Mouse (Mus musculus) hindbrain, embryonic 12.5 days (tissue): ENCODE results near the gene Itpr3. TPM values are rescaled to one million over a fixed set of nuclear protein-coding genes. Genes with fewer than 3 reads are reported as not detected.

Experiments
- ATAC-seq: fragments of 200-750 bp; cut with Nextera tagmentation; 2 replicates; pipeline ENCODE4 v1.8.0; 2017; ENCODE audit warnings: moderate TSS enrichment; ENCODE audit not compliant: low FRiP score
- H3K27ac ChIP-seq: fragments of 300-500 bp; sonication (generic); 2 replicates; pipeline ENCODE4 v1.5.1; 2016; ENCODE audit warnings: mild to moderate bottlenecking
- H3K27me3 ChIP-seq: fragments of 300-500 bp; sonication (generic); 2 replicates; pipeline ENCODE4 v1.6.1; 2016; ENCODE audit warnings: mild to moderate bottlenecking
- H3K36me3 ChIP-seq: fragments of 300-500 bp; sonication (generic); 2 replicates; pipeline ENCODE4 v1.6.1; 2016; ENCODE audit warnings: mild to moderate bottlenecking
- H3K4me1 ChIP-seq: fragments of 300-500 bp; sonication (generic); 2 replicates; pipeline ENCODE4 v1.6.1; 2016
- H3K4me2 ChIP-seq: fragments of 300-500 bp; sonication (generic); replicated peaks from 2 replicates; pipeline ENCODE4 v1.6.1; 2016; ENCODE audit warnings: mild to moderate bottlenecking
- H3K4me3 ChIP-seq: fragments of 300-500 bp; sonication (generic); 2 replicates; pipeline ENCODE4 v1.5.1; 2016; ENCODE audit warnings: mild to moderate bottlenecking
- H3K9ac ChIP-seq: fragments of 300-500 bp; sonication (generic); 2 replicates; pipeline ENCODE4 v1.6.1; 2016; ENCODE audit warnings: mild to moderate bottlenecking, moderate library complexity
- H3K9me3 ChIP-seq: fragments of 300-500 bp; sonication (generic); replicated peaks from 2 replicates; pipeline ENCODE4 v1.6.1; 2016; ENCODE audit warnings: mild to moderate bottlenecking
- WGBS: fragments of 180-500 bp; shearing (Covaris S2); methylation state at CpG from one replicate; pipeline ENCODE4 v1.1.7; 2016; 5-methylcytosine and 5-hydroxymethylcytosine counted together
- polyA plus RNA-seq: library from polyadenylated mRNA; unstranded; fragments of >200 nt; fragmentation: Nextera tagmentation; extraction: Ambion mirVana; gene quantifications from 2 replicates; pipeline ENCODE4 v1.2.1, GENCODE M21; 2016

The Itpr3 gene
- polyA plus RNA-seq, 1 experiment from 2014 or later: 2.8 TPM

DNA sequence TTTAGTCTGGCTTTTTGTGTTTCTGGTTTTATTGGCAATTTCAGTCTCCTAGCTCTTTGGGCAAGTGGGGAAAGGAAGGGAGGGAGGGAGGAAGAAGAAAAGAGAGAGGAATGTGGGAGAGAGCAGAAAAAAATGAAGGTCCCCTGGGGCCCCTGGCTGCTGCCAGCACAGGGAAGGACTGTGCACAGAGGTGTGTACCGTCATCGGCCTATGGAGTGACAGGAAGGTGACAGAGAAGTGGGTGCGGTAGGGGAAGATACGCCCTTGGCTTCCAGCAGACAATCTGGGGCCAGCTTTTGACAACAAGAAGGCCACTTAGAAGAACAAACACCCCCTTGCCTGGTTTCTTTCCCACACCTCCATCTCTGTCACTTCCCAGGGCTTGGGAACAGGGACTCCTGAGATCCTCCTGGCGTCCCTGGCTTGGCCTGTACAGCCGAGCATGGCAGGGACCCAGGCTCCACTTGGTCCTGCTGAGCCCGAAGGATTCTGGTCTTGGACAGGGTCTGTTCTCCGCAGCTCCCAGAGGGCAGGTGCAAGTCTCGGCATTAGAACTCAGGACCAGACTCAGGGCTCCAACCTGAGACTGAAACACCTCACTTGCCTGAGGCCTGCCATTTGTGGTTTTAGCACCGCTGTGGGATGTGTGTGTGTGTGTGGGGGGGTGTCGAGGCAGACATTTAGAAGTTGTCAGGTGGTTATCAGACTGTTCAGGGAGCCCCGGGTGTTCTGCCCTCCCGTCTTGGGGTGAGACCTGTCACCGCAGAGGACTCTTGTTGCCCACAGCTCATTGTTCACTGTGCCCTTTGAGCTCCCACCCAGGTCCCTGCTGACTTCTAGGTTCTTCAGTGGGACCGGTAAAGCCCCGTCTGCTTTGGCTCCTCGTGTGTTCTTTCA lies 18.0 kb downstream of the Itpr3 start:
- Histone ChIP-seq H3K27ac (no peak overlapping the region), H3K4me1 (peaks cover 4% of the 10 kb centered on the region), H3K36me3 (no peaks in the 10 kb centered on the region), H3K27me3 (no peaks in the 10 kb centered on the region), H3K4me3 (no peak overlapping the region), H3K9ac (no peak overlapping the region), H3K4me2 (no peak overlapping the region), H3K9me3 (no peaks in the 10 kb centered on the region; the same call in 1 of the 2 replicates)
- no peak for ATAC-seq
- WGBS: 86% methylated on average over 17 of the region's 17 CpGs

- 94% methylated on average over 7 of the region's 7 CpGs for WGBS
- ATAC-seq: no peak
Measured at GRCm38 (mm10) chr17:27077133-27077532, 20.0 kb downstream of the Itpr3 start.

GRCm38 (mm10) chr17:27077920-27078319 lies 20.8 kb downstream of the Itpr3 start:
- H3K27me3 ChIP-seq: no peaks in the 10 kb centered on the region
- H3K4me3 ChIP-seq: no peak overlapping the region
- WGBS: 84% methylated on average over 6 of the region's 6 CpGs

More at GRCm38 (mm10) chr17:27077133-27077532, 20.0 kb downstream of the Itpr3 start:
- H3K9ac ChIP-seq: no peak overlapping the region
- H3K4me3 ChIP-seq: no peak overlapping the region
- H3K27me3 ChIP-seq: no peaks in the 10 kb centered on the region
- H3K27ac ChIP-seq: no peak overlapping the region
- no peaks in the 10 kb centered on the region; the same call in 1 of the 2 replicates for H3K9me3 ChIP-seq
- no peak overlapping the region for H3K4me2 ChIP-seq
- 0 out of 2 replicates have a peak, but pooled peaks cover 4% of the 10 kb centered on the region for H3K4me1 ChIP-seq
- H3K36me3 ChIP-seq: no peaks in the 10 kb centered on the region

DNA sequence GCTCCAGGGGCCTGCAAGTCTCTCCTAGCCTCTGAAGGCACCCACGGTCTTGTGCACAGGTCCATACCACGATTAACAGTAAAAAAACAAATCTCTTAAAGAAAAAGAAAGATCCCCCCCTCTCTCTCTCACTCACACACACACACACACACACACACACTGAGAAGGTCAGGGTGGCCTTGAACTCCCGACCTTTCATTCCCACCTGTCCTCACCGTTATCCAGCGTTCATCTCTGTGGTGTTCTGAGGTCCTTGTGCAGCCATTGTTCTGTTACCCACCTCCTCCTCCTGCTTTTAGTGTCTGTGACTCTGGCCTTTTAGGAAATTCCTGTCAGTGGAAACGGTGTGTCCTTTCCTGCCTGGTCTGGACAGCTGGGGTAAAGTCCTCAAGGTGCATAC lies 21.4 kb downstream of the Itpr3 start:
- Histone ChIP-seq H3K4me1 (0 out of 2 replicates have a peak, but pooled peaks cover 4% of the 10 kb centered on the region), H3K4me3 (no peak overlapping the region), H3K4me2 (no peak overlapping the region), H3K27ac (no peak overlapping the region), H3K9ac (no peak overlapping the region), H3K36me3 (no peaks in the 10 kb centered on the region), H3K9me3 (no peaks in the 10 kb centered on the region; the same call in 1 of the 2 replicates), H3K27me3 (no peaks in the 10 kb centered on the region)
- 81% methylated on average over 6 of the region's 6 CpGs for WGBS
- ATAC-seq: no peak

More at GRCm38 (mm10) chr17:27077920-27078319, 20.8 kb downstream of the Itpr3 start:
- H3K9me3 ChIP-seq: no peaks in the 10 kb centered on the region; the same call in 1 of the 2 replicates
- ATAC-seq: no peak
- no peak overlapping the region for H3K4me2 ChIP-seq
- H3K27ac ChIP-seq: no peak overlapping the region
- 0 out of 2 replicates have a peak, but pooled peaks cover 4% of the 10 kb centered on the region for H3K4me1 ChIP-seq
- no peaks in the 10 kb centered on the region for H3K36me3 ChIP-seq
- no peak overlapping the region for H3K9ac ChIP-seq

DNA sequence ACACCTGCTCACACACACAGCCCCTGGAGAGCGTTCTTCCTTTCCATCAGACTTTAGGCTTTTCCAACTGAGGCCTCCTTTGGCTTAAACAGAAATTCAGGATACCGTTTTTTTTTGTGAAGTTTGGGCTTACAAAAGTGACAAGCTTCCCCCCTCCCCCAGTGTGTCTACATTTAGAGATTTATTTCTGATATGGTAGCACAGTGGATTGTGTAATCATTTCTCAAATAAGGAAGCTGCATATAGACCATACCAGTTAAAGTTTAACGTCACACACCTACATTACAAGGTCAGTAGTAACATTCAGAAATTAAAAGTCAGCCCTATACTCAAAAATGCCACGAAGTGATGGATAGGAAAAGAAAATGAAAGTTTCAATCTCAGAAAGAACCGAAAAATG lies 24.8 kb downstream of the Itpr3 start:
- H3K9me3 ChIP-seq: no peaks in the 10 kb centered on the region; the same call in 1 of the 2 replicates
- no peak overlapping the region for H3K9ac ChIP-seq
- no peak overlapping the region for H3K4me2 ChIP-seq
- no peak for ATAC-seq
- H3K27me3 ChIP-seq: no peaks in the 10 kb centered on the region
- no peak overlapping the region for H3K4me3 ChIP-seq
- WGBS: 82% methylated on average over 5 of the region's 5 CpGs
- no peaks in the 10 kb centered on the region for H3K4me1 ChIP-seq
- H3K36me3 ChIP-seq: no peaks in the 10 kb centered on the region
- H3K27ac ChIP-seq: no peak overlapping the region

GRCm38 (mm10) chr17:27082796-27083195 lies 25.7 kb downstream of the Itpr3 start:
- Histone ChIP-seq H3K4me1 (no peaks in the 10 kb centered on the region), H3K9ac (no peak overlapping the region), H3K4me2 (no peak overlapping the region), H3K9me3 (no peaks in the 10 kb centered on the region; the same call in 1 of the 2 replicates), H3K4me3 (no peak overlapping the region), H3K27me3 (no peaks in the 10 kb centered on the region), H3K36me3 (no peaks in the 10 kb centered on the region), H3K27ac (no peak overlapping the region)
- ATAC-seq: no peak
- 77% methylated on average over 8 of the region's 8 CpGs for WGBS

GRCm38 (mm10) chr17:27083601-27084000 lies 26.5 kb downstream of the Itpr3 start:
- Histone ChIP-seq H3K4me3 (no peak overlapping the region), H3K27me3 (no peaks in the 10 kb centered on the region), H3K27ac (no peak overlapping the region), H3K9me3 (no peaks in the 10 kb centered on the region), H3K9ac (no peak overlapping the region), H3K4me2 (no peak overlapping the region), H3K4me1 (no peaks in the 10 kb centered on the region), H3K36me3 (no peaks in the 10 kb centered on the region)
- WGBS: 85% methylated on average over 9 of the region's 9 CpGs
- ATAC-seq: no peak

- Histone ChIP-seq H3K4me1 (no peaks in the 10 kb centered on the region), H3K27ac (no peak overlapping the region), H3K4me3 (no peak overlapping the region), H3K4me2 (no peak overlapping the region), H3K36me3 (no peaks in the 10 kb centered on the region), H3K27me3 (no peaks in the 10 kb centered on the region), H3K9me3 (no peaks in the 10 kb centered on the region), H3K9ac (no peak overlapping the region)
- no peak for ATAC-seq
- WGBS: 49% methylated on average over 2 of the region's 2 CpGs
Measured at GRCm38 (mm10) chr17:27085676-27086075, 28.6 kb downstream of the Itpr3 start.

DNA sequence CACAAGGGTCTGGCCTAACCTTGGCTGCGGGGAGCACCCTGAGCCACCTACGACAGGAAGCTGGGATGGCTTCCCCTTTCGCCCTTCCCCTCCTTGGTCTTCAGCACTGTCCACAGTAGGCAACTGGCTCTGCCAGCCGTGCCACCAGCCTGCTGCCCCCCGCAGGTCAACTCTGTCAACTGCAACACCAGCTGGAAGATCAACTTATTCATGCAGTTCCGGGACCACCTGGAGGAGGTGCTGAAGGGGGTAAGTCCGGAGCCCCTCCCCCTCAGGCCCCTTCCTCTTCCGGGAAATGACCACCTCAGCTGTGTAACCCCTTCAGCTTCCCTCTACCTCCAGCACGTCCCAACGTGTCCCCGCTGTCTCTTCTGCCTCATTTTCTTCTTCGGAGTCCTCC lies 30.3 kb downstream of the Itpr3 start:
- 34% methylated on average over 12 of the region's 12 CpGs for WGBS
- H3K9ac ChIP-seq: no peak overlapping the region
- H3K27me3 ChIP-seq: no peaks in the 10 kb centered on the region
- no peak overlapping the region for H3K4me2 ChIP-seq
- H3K27ac ChIP-seq: no peak overlapping the region
- H3K4me3 ChIP-seq: no peak overlapping the region
- no peaks in the 10 kb centered on the region for H3K36me3 ChIP-seq
- H3K9me3 ChIP-seq: no peaks in the 10 kb centered on the region
- ATAC-seq: no peak
- H3K4me1 ChIP-seq: no peaks in the 10 kb centered on the region

DNA sequence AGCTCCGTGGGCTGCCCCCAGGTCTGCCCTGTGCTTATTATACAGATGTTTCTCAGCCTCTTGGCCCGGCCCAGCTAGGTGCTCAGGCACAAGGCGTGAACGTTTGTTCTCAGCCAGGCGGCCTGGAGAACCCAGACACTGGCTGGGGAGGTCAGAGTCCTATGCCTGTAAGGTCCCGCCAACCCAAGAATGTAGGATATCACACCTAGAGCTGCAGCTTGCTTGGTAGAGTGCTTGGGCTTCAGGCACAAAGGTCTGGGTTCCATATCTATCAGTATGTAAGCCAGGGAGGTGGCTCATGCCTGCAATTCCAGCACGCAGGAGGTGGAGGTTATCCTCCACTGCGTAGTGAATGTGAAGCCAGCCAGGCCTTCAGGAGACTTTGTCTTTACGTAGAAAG lies 33.0 kb downstream of the Itpr3 start:
- H3K9me3 ChIP-seq: no peaks in the 10 kb centered on the region
- no peak overlapping the region for H3K27ac ChIP-seq
- no peaks in the 10 kb centered on the region for H3K36me3 ChIP-seq
- no peak overlapping the region for H3K9ac ChIP-seq
- no peak overlapping the region for H3K4me2 ChIP-seq
- WGBS: 79% methylated on average over 9 of the region's 9 CpGs
- no peaks in the 10 kb centered on the region for H3K27me3 ChIP-seq
- ATAC-seq: no peak
- no peak overlapping the region for H3K4me3 ChIP-seq
- no peaks in the 10 kb centered on the region for H3K4me1 ChIP-seq

DNA sequence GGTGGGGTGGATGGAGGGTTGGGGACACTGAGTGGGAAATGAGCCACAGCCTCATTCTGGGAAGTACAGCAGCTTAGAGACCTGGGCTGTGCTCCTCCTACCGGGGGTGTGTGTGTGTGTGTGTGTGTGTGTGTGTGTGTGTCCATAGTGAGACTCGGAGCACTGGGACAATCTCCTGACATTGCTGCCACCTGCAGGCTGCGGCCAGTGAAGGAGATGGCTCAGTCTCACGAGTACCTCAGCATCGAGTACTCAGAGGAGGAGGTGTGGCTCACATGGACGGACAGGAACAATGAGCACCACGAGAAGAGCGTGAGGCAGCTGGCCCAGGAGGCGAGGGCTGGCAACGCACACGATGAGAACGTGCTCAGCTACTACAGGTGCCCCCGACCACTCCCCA lies 38.6 kb downstream of the Itpr3 start:
- Histone ChIP-seq H3K4me2 (no peak overlapping the region), H3K9ac (no peak overlapping the region), H3K4me1 (no peaks in the 10 kb centered on the region), H3K27ac (no peak overlapping the region), H3K27me3 (no peaks in the 10 kb centered on the region), H3K4me3 (no peak overlapping the region), H3K36me3 (no peaks in the 10 kb centered on the region), H3K9me3 (no peaks in the 10 kb centered on the region)
- ATAC-seq: 0 out of 2 replicates have a peak, but pooled peaks have one; percentile 35
- 36% methylated on average over 13 of the region's 13 CpGs for WGBS

GRCm38 (mm10) chr17:27101675-27102074 lies 44.6 kb downstream of the Itpr3 start:
- H3K27ac ChIP-seq: no peak overlapping the region
- no peak overlapping the region for H3K9ac ChIP-seq
- no peak for ATAC-seq
- no peaks in the 10 kb centered on the region for H3K9me3 ChIP-seq
- no peaks in the 10 kb centered on the region for H3K4me1 ChIP-seq
- no peak overlapping the region for H3K4me3 ChIP-seq
- WGBS: 79% methylated on average over 5 of the region's 5 CpGs
- H3K27me3 ChIP-seq: no peaks in the 10 kb centered on the region
- H3K36me3 ChIP-seq: no peaks in the 10 kb centered on the region
- H3K4me2 ChIP-seq: no peak overlapping the region
